Mouse (Mus musculus) forebrain, embryonic 16.5 days (tissue): ENCODE results near the gene Copb2. TPM values are rescaled to one million over a fixed set of nuclear protein-coding genes. Genes with fewer than 3 reads are reported as not detected.
A peak's percentile ranks its signal among the peaks of the same experiment; 100 is the strongest.

ENCODE experiments used
- ATAC-seq: fragments of 200-750 bp; cut with Nextera tagmentation; 2 replicates; pipeline ENCODE4 v1.8.0; 2017; ENCODE audit warnings: mild to moderate bottlenecking, moderate library complexity
- H3K27ac ChIP-seq: fragments of 300-500 bp; sonication (generic); 2 replicates; pipeline ENCODE4 v1.5.1; 2014; ENCODE audit warnings: low read length, control low read depth
- H3K27me3 ChIP-seq: fragments of 300-500 bp; sonication (generic); replicated peaks from 2 replicates; pipeline ENCODE4 v1.6.1; 2014; ENCODE audit warnings: low read length; ENCODE audit not compliant: control insufficient read depth, insufficient read depth
- H3K36me3 ChIP-seq: fragments of 300-500 bp; sonication (generic); 2 replicates; pipeline ENCODE4 v1.6.1; 2014; ENCODE audit not compliant: control insufficient read depth, insufficient read depth
- H3K4me1 ChIP-seq: fragments of 300-500 bp; sonication (generic); replicated peaks from 2 replicates; pipeline ENCODE4 v1.6.1; 2014; ENCODE audit warnings: low read length; ENCODE audit not compliant: control insufficient read depth, insufficient read depth
- H3K4me2 ChIP-seq: fragments of 300-500 bp; sonication (generic); 2 replicates; pipeline ENCODE4 v1.6.1; 2014; ENCODE audit warnings: mild to moderate bottlenecking, low read length, control low read depth
- H3K4me3 ChIP-seq: fragments of 300-500 bp; sonication (generic); replicated peaks from 2 replicates; pipeline ENCODE4 v1.5.1; 2014; ENCODE audit warnings: mild to moderate bottlenecking, low read length, control low read depth
- H3K9ac ChIP-seq: fragments of 300-500 bp; sonication (generic); replicated peaks from 2 replicates; pipeline ENCODE4 v1.6.1; 2014; ENCODE audit warnings: low read depth, low read length, control low read depth
- H3K9me3 ChIP-seq: fragments of 300-500 bp; sonication (generic); 2 replicates; pipeline ENCODE4 v1.6.1; 2016; ENCODE audit warnings: low read length; ENCODE audit not compliant: control insufficient read depth
- WGBS: fragments of 180-500 bp; shearing (Covaris S2); extraction: QIAGEN DNeasy Blood & Tissue Kit; methylation state at CpG from one replicate; pipeline ENCODE4 v1.1.7; 2014; 5-methylcytosine and 5-hydroxymethylcytosine counted together
- polyA plus RNA-seq: library from polyadenylated mRNA; unstranded; fragments of >200 nt; fragmentation: Nextera tagmentation; extraction: Ambion mirVana; gene quantifications from 2 replicates; pipeline ENCODE4 v1.2.1, GENCODE M21; 2015

Gene Copb2
- polyA plus RNA-seq, 1 experiment from 2014 or later = 132 TPM

DNA sequence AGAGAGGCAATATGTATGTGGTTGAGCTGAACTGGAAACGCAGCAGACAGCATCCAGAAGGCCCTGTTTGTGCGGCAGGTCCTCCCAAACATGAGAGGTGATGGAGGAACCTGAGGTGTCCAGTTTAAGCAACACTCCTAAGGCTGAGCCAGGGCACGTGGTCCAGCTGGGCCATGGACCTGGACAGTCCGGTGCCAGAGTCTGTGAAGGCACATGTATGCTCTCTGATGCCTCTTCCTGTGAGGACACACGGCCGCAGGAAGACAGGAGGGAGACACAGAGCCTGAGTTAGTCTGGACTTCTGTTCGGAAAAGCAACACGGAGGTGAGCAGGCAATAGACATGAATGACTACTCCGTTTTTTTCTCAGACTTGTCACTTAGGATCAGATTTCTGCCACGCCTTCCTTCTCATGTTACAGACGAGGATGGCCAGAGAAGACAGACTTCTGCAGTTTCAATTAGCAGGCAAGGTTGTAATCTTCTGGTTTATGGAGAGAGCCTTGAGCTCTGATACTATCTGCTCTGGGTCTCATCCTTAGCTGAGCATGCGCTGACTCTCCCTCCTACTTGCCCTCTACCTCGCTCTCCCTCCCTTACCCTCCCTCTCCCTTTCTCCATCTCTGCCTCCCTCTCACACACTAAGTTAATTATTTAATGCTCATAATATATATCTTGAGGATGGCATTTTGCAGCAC is 25.4 kb upstream of the Copb2 start:
- Histone ChIP-seq H3K36me3 (no peaks in the 10 kb centered on the region), H3K9me3 (no peaks in the 10 kb centered on the region), H3K27ac (no peak overlapping the region), H3K27me3 (no peaks in the 10 kb centered on the region), H3K4me3 (no peak overlapping the region), H3K4me1 (peaks cover 8% of the 10 kb centered on the region; the same call in 1 of the 2 replicates), H3K4me2 (peak overlapping the region; percentile 36), H3K9ac (no peak overlapping the region)
- WGBS = 45% methylated on average over 13 of the region's 13 CpGs
- ATAC-seq = peak; percentile 52

DNA sequence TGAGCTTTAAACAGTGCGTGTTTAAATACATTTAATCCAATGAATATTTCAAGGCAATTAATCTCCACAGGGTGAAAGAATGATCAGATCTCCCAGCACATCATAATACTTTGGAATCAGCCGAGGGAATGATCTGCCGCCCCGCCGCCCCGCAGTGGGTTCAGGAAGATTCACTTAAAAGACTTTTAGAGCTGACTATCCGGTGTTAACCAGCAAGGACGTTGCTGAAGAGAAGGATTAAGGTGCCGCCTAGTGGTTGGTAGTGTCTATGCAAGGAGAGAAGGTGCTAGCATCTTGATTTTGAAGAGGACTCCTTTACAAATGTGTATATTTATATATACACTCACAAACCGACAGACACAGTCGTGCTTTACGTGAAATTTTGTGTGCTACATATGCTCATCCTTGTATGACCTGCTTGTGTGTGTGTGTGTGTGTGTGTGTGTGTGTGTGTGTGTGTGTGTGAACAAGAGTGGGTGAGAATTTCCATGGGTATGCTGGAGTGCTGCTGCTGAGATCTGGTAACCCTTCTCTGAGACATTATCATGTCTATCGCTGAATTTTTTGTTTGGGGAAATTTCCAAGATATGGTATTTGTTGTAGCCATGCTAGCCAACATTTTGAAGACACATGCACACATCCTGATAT is 24.7 kb upstream of the Copb2 start:
- Histone ChIP-seq H3K27ac (no peak overlapping the region), H3K9me3 (no peaks in the 10 kb centered on the region), H3K27me3 (no peaks in the 10 kb centered on the region), H3K4me1 (peaks cover 8% of the 10 kb centered on the region; the same call in 1 of the 2 replicates), H3K4me3 (no peak overlapping the region), H3K36me3 (no peaks in the 10 kb centered on the region), H3K4me2 (peak overlapping the region; percentile 36), H3K9ac (no peak overlapping the region)
- ATAC-seq = peak; percentile 87
- 7% methylated on average over 13 of the region's 13 CpGs for WGBS

- 87% methylated on average over 3 of the region's 3 CpGs for WGBS
- no peaks in the 10 kb centered on the region for H3K27me3 ChIP-seq
- no peaks in the 10 kb centered on the region for H3K36me3 ChIP-seq
- H3K9me3 ChIP-seq = no peaks in the 10 kb centered on the region
- H3K4me3 ChIP-seq = no peak overlapping the region
- H3K4me1 ChIP-seq = no peaks in the 10 kb centered on the region
- no peak overlapping the region for H3K4me2 ChIP-seq
- H3K9ac ChIP-seq = no peak overlapping the region
- ATAC-seq = no peak
- H3K27ac ChIP-seq = no peak overlapping the region
Measured at GRCm38 (mm10) chr9:98544042-98544441, 19.5 kb upstream of the Copb2 start.

DNA sequence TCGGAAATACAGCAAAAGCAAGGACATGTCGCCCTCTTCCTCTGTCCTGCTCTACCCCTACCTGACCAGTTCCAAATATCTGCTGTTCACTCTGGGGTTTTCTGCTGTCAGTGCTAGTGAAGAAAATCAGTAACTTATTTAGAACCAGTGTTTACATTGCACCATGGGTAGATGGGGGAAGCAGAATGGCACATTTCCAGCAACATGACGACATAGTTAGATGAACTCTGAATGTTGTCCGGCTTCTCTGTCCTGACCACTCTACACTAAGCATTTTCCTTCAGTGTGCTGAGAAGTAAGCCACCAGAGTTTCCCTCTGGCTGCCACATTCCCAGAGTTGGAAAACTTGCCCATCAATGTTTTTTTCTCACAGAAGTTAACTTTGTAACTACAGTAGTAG is 20.3 kb downstream of the Copb2 start:
- Histone ChIP-seq H3K4me2 (no peak overlapping the region), H3K9me3 (no peaks in the 10 kb centered on the region), H3K27me3 (no peaks in the 10 kb centered on the region), H3K4me3 (no peak overlapping the region), H3K4me1 (no peaks in the 10 kb centered on the region), H3K27ac (no peak overlapping the region), H3K36me3 (peaks cover 51% of the 10 kb centered on the region), H3K9ac (no peak overlapping the region)
- 94% methylated on average over 4 of the region's 4 CpGs for WGBS
- ATAC-seq = no peak

- Histone ChIP-seq H3K27me3 (no peaks in the 10 kb centered on the region), H3K4me3 (no peak overlapping the region), H3K9me3 (no peaks in the 10 kb centered on the region), H3K4me1 (peaks cover 15% of the 10 kb centered on the region), H3K27ac (no peak overlapping the region), H3K4me2 (no peak overlapping the region), H3K9ac (no peak overlapping the region), H3K36me3 (peaks cover 12% of the 10 kb centered on the region)
- ATAC-seq = no peak
- 86% methylated on average over 6 of the region's 6 CpGs for WGBS
Measured at GRCm38 (mm10) chr9:98600094-98600493, 36.6 kb downstream of the Copb2 start.

DNA sequence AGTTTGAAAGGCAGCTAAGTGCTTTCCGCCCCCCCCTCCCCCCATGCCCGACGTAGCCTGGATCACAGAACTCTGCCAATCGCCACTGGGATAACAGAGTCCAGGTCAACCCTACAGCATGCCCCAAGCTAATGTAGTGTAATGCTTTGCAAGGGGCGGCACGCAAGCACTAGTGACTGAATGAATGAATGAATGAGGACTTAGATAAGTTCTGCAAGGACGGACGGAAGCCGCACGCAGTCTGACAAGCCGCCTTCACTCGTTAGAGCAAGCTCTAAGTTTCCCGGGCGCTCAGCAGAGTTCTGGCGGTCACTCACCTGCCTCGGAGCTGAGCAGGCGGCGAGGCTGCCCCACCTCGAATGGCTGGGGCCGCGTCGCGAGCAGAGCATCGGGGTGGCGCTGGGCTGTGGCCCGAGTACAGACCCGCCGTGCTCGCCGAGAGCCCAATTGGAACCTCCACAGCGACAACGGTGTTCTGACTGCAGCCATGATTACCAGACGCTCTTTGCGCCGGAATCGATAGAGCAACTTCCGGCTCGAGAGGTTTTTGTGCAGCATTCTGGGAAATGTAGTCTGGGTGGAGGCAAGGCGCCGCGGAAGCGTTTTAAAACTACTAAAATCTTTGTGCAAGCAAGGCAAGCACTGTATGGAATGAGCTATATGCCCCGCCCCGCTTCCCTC is 37.8 kb downstream of the Copb2 start, which contains the start of gene Mrps22:
Gene Mrps22 (minus strand): TSS at position 505 of the 681 bp plus-strand sequence.
- Histone ChIP-seq H3K9me3 (no peaks in the 10 kb centered on the region), H3K36me3 (peaks cover 8% of the 10 kb centered on the region; the same call in 1 of the 2 replicates), H3K4me1 (peaks cover 15% of the 10 kb centered on the region), H3K4me2 (peak within 1 kb of the TSS; percentile 98), H3K27ac (no peak within 1 kb of the TSS), H3K27me3 (no peaks in the 10 kb centered on the region), H3K4me3 (peak within 1 kb of the TSS; percentile 82), H3K9ac (peak within 1 kb of the TSS; percentile 81)
- peak; percentile 97 for ATAC-seq
- under 1% methylated on average over 44 of the region's 44 CpGs for WGBS

GRCm38 (mm10) chr9:98601837-98602359 is 38.4 kb downstream of the Copb2 start:
- ATAC-seq = peak; percentile 21; the same call in 1 of the 2 replicates
- H3K9ac ChIP-seq = peak overlapping the region; percentile 38
- peak overlapping the region; percentile 82 for H3K4me3 ChIP-seq
- H3K9me3 ChIP-seq = no peaks in the 10 kb centered on the region
- H3K27ac ChIP-seq = no peak overlapping the region
- peaks cover 8% of the 10 kb centered on the region; the same call in 1 of the 2 replicates for H3K36me3 ChIP-seq
- no peaks in the 10 kb centered on the region for H3K27me3 ChIP-seq
- peaks cover 15% of the 10 kb centered on the region for H3K4me1 ChIP-seq
- WGBS = 55% methylated on average over 11 of the region's 11 CpGs
- peak overlapping the region; percentile 98 for H3K4me2 ChIP-seq

DNA sequence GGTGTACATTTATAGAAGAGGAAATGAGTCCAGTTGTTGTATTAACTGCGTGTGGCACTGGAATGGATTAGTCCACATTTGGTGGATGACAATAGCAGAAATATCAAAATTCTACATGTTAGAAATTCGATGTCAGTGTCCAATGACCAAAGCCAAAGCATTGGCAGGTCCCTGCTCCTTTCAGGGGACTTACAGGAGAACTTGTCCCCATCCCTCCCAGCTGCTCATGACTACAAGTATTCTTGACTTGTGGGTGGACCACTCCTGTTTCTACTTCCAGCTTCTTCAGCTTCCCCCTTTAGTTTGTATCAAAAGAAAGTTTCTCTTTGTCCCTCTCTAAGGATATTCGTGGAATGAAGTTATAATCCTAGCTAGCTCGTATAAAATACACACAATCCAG is 41.4 kb downstream of the Copb2 start:
- Histone ChIP-seq H3K36me3 (no peaks in the 10 kb centered on the region), H3K4me1 (peaks cover 15% of the 10 kb centered on the region), H3K4me2 (no peak overlapping the region), H3K27ac (no peak overlapping the region), H3K27me3 (no peaks in the 10 kb centered on the region), H3K9ac (no peak overlapping the region), H3K9me3 (no peaks in the 10 kb centered on the region), H3K4me3 (no peak overlapping the region)
- WGBS = 71% methylated on average over 4 of the region's 4 CpGs
- no peak for ATAC-seq

GRCm38 (mm10) chr9:98628480-98628879 is 65.0 kb downstream of the Copb2 start:
- ATAC-seq = no peak
- no peaks in the 10 kb centered on the region for H3K27me3 ChIP-seq
- WGBS = 51% methylated on average over 3 of the region's 3 CpGs
- H3K27ac ChIP-seq = no peak overlapping the region
- H3K4me2 ChIP-seq = no peak overlapping the region
- no peak overlapping the region for H3K9ac ChIP-seq
- no peaks in the 10 kb centered on the region for H3K9me3 ChIP-seq
- no peaks in the 10 kb centered on the region for H3K4me1 ChIP-seq
- no peak overlapping the region for H3K4me3 ChIP-seq
- H3K36me3 ChIP-seq = no peaks in the 10 kb centered on the region
